Mouse (Mus musculus): Measurements from ENCODE around the gene Acot2. TPM values are rescaled to one million over a fixed set of nuclear protein-coding genes. Genes with fewer than 3 reads are reported as not detected.
"Not testable (repeated sequence)": the region's sequence is repeated elsewhere in the genome, so short reads cannot be mapped to it uniquely, and the experiment has no call there.

Acot2 gene
- polyA plus RNA-seq, 1 experiment from 2014 or later = 75.6 TPM

DNA sequence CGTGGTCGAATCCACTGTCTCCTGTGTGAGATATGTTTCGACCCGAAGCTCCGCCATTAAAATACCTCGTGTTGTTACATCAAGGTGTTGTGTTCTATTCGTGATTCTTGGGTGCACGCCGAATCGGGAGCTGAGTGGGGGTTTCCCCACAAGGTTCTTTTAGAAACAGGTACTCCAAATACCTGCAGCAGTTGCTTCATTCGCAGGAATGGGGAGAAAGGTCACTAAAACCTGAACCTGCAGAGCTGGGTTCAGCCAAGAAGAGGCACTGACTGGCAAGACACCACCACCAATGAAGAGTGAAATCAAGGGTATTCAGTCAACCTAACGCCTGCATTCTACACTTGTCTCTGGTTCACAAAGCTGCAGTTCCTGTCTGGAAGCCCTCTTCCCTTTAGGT, 20.6 kb downstream of the Acot2 start:
- Histone ChIP-seq H3K36me3 (ENCODE audit: control insufficient read depth, insufficient read depth) (no peaks in the 10 kb centered on the region), H3K9ac (ENCODE audit: low read length) (no peak overlapping the region), H3K4me1 (ENCODE audit: control insufficient read depth, insufficient read depth, low read length) (peaks cover 14% of the 10 kb centered on the region), H3K4me2 (ENCODE audit: low read depth, low read length) (no peak overlapping the region), H3K27me3 (ENCODE audit: control insufficient read depth, insufficient read depth, low read length) (no peaks in the 10 kb centered on the region), H3K9me3 (replicated peaks; ENCODE audit: control insufficient read depth, low read length) (no peaks in the 10 kb centered on the region), H3K27ac (ENCODE audit: low read length) (peak overlapping the region; percentile 4; the same call in 1 of the 2 replicates), H3K4me3 (ENCODE audit: low read length) (no peak overlapping the region)
- WGBS = 85% methylated on average over 12 of the region's 12 CpGs
- ATAC-seq (replicated peaks; ENCODE audit: extremely low read depth, insufficient read depth, low FRiP score) = no peak

DNA sequence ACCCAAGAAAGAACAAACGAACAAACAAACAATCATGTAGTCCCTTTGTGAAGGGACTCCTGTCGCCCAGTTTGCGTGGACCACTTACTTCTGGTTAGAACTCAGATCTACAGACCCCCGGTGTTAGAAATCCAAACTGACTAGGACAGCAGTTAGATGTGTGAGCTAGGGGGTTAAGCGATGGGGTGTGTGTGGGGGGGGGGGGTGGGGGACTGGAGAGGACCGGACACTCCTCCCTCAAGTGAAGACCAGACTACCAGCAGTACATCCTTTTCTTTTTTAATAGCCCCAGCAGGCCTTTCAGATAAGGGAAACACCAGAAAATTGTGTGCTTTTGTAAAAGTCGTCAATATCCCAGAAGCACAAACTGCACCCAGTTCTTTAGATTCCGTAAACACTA, 21.1 kb downstream of the Acot2 start:
- Histone ChIP-seq H3K9ac (ENCODE audit: low read length) (peak overlapping the region; percentile 73), H3K4me2 (ENCODE audit: low read depth, low read length) (peak overlapping the region; percentile 66), H3K27me3 (ENCODE audit: control insufficient read depth, insufficient read depth, low read length) (no peaks in the 10 kb centered on the region), H3K4me1 (ENCODE audit: control insufficient read depth, insufficient read depth, low read length) (peaks cover 14% of the 10 kb centered on the region), H3K36me3 (ENCODE audit: control insufficient read depth, insufficient read depth) (no peaks in the 10 kb centered on the region), H3K27ac (ENCODE audit: low read length) (peak overlapping the region; percentile 61), H3K9me3 (replicated peaks; ENCODE audit: control insufficient read depth, low read length) (no peaks in the 10 kb centered on the region), H3K4me3 (ENCODE audit: low read length) (peak overlapping the region; percentile 58; the same call in 1 of the 2 replicates)
- ATAC-seq (replicated peaks; ENCODE audit: extremely low read depth, insufficient read depth, low FRiP score) = no peak
- 60% methylated on average over 8 of the region's 8 CpGs for WGBS

DNA sequence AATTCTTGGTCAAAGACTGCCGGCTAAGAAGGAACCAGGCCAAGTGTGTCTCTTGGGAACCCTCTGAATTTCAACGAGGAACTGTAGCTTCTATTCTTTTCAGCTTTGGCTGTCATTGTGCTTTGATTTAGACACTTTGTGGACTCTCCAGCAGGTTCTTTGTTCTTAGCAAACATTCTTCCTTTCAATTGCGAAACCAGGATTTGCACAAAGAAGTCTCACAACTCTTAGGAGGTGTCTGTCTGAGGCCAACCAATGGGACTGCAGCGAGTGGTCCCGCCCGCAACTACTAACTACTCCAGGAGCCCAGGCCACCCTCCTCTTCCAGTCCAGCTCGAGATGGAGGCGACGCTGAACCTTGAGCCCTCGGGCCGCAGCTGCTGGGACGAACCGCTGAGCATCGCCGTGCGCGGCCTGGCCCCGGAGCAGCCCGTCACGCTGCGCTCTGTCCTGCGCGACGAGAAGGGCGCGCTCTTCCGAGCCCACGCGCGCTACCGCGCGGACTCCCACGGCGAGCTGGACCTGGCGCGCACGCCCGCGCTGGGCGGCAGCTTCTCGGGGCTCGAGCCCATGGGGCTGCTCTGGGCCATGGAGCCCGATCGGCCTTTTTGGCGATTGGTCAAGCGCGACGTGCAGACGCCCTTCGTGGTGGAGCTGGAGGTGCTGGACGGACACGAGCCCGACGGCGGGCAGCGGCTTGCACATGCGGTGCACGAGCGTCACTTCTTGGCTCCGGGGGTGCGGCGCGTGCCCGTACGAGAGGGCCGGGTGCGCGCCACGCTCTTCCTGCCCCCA, 21.7 kb downstream of the Acot2 start, which contains the start of gene Acot1:
TSS of gene Acot1 (plus strand) at position 320 of the 795 bp plus-strand sequence.
- Histone ChIP-seq H3K4me2 (ENCODE audit: low read depth, low read length) (peak within 1 kb of the TSS; percentile 66), H3K27ac (ENCODE audit: low read length) (peak within 1 kb of the TSS; percentile 61), H3K4me1 (ENCODE audit: control insufficient read depth, insufficient read depth, low read length) (peaks cover 14% of the 10 kb centered on the region), H3K4me3 (ENCODE audit: low read length) (peak within 1 kb of the TSS; percentile 58), H3K9ac (ENCODE audit: low read length) (peak within 1 kb of the TSS; percentile 73)
- under 1% methylated on average over 51 of the region's 70 CpGs for WGBS
- H3K27me3 ChIP-seq (ENCODE audit: control insufficient read depth, insufficient read depth, low read length); H3K9me3 ChIP-seq (replicated peaks; ENCODE audit: control insufficient read depth, low read length); H3K36me3 ChIP-seq (ENCODE audit: control insufficient read depth, insufficient read depth): not testable (repeated sequence)
- peak; percentile 92 for ATAC-seq (replicated peaks; ENCODE audit: extremely low read depth, insufficient read depth, low FRiP score)

DNA sequence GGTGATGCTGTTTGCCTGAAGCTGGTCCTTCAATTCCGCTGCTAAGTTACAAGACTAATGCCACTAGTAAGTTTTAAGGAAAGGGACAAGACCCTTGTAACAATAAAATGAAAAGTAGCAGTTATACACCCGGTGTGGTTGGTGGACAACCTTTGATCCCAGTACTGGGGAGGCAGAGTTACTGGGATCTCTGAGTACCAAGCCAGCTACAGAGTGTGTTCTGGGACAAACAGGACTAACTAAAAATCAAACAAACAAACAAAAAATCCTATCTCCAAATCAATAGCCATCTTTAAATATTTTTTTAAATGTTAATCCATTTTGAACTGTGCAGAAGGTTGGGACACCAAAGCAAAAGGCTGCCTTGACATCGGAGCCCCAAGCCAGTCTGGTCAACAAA, 22.5 kb downstream of the Acot2 start:
- Histone ChIP-seq H3K27ac (ENCODE audit: low read length) (no peak overlapping the region), H3K4me3 (ENCODE audit: low read length) (peak overlapping the region; percentile 58), H3K27me3 (ENCODE audit: control insufficient read depth, insufficient read depth, low read length) (no peaks in the 10 kb centered on the region), H3K4me2 (ENCODE audit: low read depth, low read length) (peak overlapping the region; percentile 66), H3K4me1 (ENCODE audit: control insufficient read depth, insufficient read depth, low read length) (peaks cover 14% of the 10 kb centered on the region), H3K9ac (ENCODE audit: low read length) (no peak overlapping the region; the same call in 1 of the 2 replicates), H3K9me3 (replicated peaks; ENCODE audit: control insufficient read depth, low read length) (no peaks in the 10 kb centered on the region), H3K36me3 (ENCODE audit: control insufficient read depth, insufficient read depth) (0 out of 2 replicates have a peak, but pooled peaks cover 3% of the 10 kb centered on the region)
- 87% methylated on average over 3 of the region's 3 CpGs for WGBS
- ATAC-seq (replicated peaks; ENCODE audit: extremely low read depth, insufficient read depth, low FRiP score) = no peak

DNA sequence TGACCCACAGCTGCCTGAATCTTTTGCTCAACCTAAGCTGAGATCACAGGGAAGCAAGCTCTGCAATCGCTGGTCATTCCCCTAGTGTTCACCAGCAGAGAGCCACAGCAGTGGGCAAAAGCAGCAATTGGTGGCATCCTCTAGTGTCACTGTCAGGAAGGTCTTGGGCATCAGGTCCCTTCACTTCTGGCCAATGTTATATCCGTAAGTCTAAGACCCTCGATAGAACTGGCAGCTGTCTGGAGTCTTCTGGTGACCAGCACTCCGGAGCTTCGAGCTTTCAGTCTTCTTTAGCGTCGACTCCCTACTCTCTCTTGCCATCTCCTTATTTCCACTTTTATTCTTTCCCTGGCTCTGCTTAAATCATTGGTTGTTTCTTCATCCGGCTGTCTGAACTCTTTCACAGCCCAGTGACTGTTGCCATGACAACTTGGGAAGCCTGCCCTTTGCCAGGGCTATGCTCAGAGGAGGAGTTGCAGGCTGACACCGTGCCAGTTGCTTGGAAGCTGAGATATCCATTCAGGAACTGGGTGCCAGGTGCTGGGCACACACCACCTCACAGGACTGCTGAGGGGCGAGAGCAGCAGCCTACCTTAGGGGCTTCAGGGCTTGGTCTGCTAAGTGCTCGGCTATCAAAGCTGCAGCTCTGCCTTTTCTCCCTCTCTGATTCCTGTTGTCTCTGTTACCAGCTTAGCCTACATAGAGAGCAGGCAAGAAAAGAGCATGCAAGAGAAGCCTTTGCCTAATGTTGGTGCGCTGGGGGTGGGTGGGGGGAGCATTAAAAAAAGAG, 23.8 kb downstream of the Acot2 start:
- Histone ChIP-seq H3K4me2 (ENCODE audit: low read depth, low read length) (peak overlapping the region; percentile 27; the same call in 1 of the 2 replicates), H3K27ac (ENCODE audit: low read length) (no peak overlapping the region), H3K36me3 (ENCODE audit: control insufficient read depth, insufficient read depth) (0 out of 2 replicates have a peak, but pooled peaks cover 3% of the 10 kb centered on the region), H3K4me3 (ENCODE audit: low read length) (0 out of 2 replicates have a peak overlapping the region, but pooled peaks have one; percentile 7), H3K9me3 (replicated peaks; ENCODE audit: control insufficient read depth, low read length) (no peaks in the 10 kb centered on the region), H3K27me3 (ENCODE audit: control insufficient read depth, insufficient read depth, low read length) (no peaks in the 10 kb centered on the region), H3K4me1 (ENCODE audit: control insufficient read depth, insufficient read depth, low read length) (peaks cover 14% of the 10 kb centered on the region), H3K9ac (ENCODE audit: low read length) (no peak overlapping the region)
- peak; percentile 42; the same call in 1 of the 2 replicates for ATAC-seq (replicated peaks; ENCODE audit: extremely low read depth, insufficient read depth, low FRiP score)
- WGBS = 54% methylated on average over 12 of the region's 12 CpGs

DNA sequence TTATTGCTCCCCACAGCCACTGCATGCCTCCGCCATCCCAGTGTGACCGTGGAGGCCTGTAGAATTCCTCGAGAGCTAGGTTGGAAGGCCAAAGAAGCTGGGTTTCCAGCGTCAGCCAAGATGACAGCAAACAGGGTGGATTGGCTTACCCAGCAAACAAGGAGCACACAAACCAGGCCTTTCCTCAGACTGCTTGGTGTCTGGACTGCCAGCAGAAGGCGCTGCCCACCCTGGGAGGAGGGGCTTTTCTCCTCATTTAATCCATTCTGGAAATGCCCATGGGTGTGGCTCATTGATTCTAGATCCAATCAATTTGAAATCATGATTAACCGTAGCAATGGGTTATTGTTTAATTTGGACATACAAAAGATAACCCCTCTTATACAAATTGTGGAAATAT, 25.5 kb downstream of the Acot2 start:
- WGBS = 67% methylated on average over 6 of the region's 6 CpGs
- no peak overlapping the region for H3K4me2 ChIP-seq (ENCODE audit: low read depth, low read length)
- ATAC-seq (replicated peaks; ENCODE audit: extremely low read depth, insufficient read depth, low FRiP score) = no peak

DNA sequence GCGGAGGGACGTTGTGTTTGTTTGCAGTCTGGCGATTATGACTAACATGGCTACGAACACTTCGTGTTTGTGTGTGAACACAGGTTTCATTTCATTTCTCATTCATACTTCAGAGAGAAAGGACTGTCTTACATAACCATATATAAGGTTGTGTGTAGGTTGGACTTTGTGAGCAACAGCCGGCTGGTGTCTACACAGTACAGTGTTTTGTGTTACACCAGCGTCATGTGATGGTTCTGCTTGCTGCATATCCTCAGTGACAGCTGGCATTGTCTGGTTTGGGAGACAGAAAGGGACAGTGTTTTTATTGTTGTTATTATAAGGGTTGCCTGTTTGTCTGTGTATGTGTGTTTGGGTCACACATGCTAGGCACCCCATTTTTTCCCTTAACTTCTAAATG, 26.0 kb downstream of the Acot2 start:
- Histone ChIP-seq H3K4me3 (ENCODE audit: low read length) (no peak overlapping the region), H3K9ac (ENCODE audit: low read length) (no peak overlapping the region), H3K27ac (ENCODE audit: low read length) (no peak overlapping the region), H3K9me3 (replicated peaks; ENCODE audit: control insufficient read depth, low read length) (no peaks in the 10 kb centered on the region), H3K4me2 (ENCODE audit: low read depth, low read length) (no peak overlapping the region), H3K4me1 (ENCODE audit: control insufficient read depth, insufficient read depth, low read length) (peaks cover 10% of the 10 kb centered on the region), H3K27me3 (ENCODE audit: control insufficient read depth, insufficient read depth, low read length) (no peaks in the 10 kb centered on the region), H3K36me3 (ENCODE audit: control insufficient read depth, insufficient read depth) (peaks cover 6% of the 10 kb centered on the region; the same call in 1 of the 2 replicates)
- 93% methylated on average over 7 of the region's 7 CpGs for WGBS
- ATAC-seq (replicated peaks; ENCODE audit: extremely low read depth, insufficient read depth, low FRiP score) = no peak

More for the DNA sequence above, 25.5 kb downstream of the Acot2 start:
- Histone ChIP-seq H3K9ac (ENCODE audit: low read length) (no peak overlapping the region; the same call in 1 of the 2 replicates), H3K4me3 (ENCODE audit: low read length) (no peak overlapping the region), H3K36me3 (ENCODE audit: control insufficient read depth, insufficient read depth) (peaks cover 6% of the 10 kb centered on the region; the same call in 1 of the 2 replicates), H3K4me1 (ENCODE audit: control insufficient read depth, insufficient read depth, low read length) (peaks cover 14% of the 10 kb centered on the region), H3K27ac (ENCODE audit: low read length) (no peak overlapping the region), H3K27me3 (ENCODE audit: control insufficient read depth, insufficient read depth, low read length) (no peaks in the 10 kb centered on the region), H3K9me3 (replicated peaks; ENCODE audit: control insufficient read depth, low read length) (no peaks in the 10 kb centered on the region)

DNA sequence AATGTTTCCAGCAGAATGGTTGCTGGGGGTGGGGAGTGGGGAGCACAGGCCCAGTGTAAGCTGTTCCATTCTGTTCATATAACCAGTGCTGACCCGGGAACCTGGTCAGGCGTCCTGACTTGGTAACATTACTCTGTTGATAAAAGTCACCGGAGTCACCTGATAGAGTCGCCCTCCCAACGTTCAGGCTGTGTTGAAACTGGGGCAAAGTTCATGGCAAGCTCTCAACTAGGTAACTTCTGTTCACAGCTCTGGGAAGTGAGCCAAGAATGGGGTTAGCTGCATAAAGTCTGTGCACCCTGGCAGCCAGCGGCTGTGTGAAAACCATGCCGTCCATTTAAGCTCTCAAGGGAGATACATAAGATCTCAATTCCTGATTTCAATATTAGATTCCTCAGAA, 32.9 kb downstream of the Acot2 start:
- not testable (repeated sequence) for H3K27me3 ChIP-seq (ENCODE audit: control insufficient read depth, insufficient read depth, low read length); H3K36me3 ChIP-seq (ENCODE audit: control insufficient read depth, insufficient read depth); H3K9ac ChIP-seq (ENCODE audit: low read length); H3K4me2 ChIP-seq (ENCODE audit: low read depth, low read length); H3K4me1 ChIP-seq (ENCODE audit: control insufficient read depth, insufficient read depth, low read length); H3K9me3 ChIP-seq (replicated peaks; ENCODE audit: control insufficient read depth, low read length); H3K4me3 ChIP-seq (ENCODE audit: low read length)
- peak overlapping the region; percentile 62; the same call in 1 of the 2 replicates for H3K27ac ChIP-seq (ENCODE audit: low read length)
- peak; percentile 93 for ATAC-seq (replicated peaks; ENCODE audit: extremely low read depth, insufficient read depth, low FRiP score)
- 16% methylated on average over 7 of the region's 7 CpGs for WGBS

DNA sequence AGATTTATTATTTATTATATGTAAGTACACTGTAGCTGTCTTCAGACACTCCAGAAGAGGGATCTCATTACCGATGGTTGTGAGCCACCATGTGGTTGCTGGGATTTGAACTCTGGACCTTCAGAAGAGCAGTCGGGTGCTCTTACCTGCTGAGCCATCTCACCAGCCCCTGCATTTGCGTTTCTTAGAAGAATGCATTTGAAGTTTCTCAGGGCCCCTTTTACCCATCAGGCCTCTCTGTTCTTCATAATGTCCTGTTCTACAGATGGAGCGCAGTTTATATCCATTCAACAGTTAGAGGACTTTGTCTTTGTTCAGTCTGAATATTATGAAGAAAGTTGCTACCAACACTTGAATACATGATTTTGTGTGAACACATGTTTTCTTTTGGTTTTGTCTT, 34.6 kb downstream of the Acot2 start:
- H3K36me3 ChIP-seq (ENCODE audit: control insufficient read depth, insufficient read depth); H3K27ac ChIP-seq (ENCODE audit: low read length); H3K4me3 ChIP-seq (ENCODE audit: low read length); H3K9ac ChIP-seq (ENCODE audit: low read length); H3K4me1 ChIP-seq (ENCODE audit: control insufficient read depth, insufficient read depth, low read length); H3K4me2 ChIP-seq (ENCODE audit: low read depth, low read length); H3K27me3 ChIP-seq (ENCODE audit: control insufficient read depth, insufficient read depth, low read length); ATAC-seq (replicated peaks; ENCODE audit: extremely low read depth, insufficient read depth, low FRiP score); H3K9me3 ChIP-seq (replicated peaks; ENCODE audit: control insufficient read depth, low read length): not testable (repeated sequence)
- WGBS = 90% methylated on average over 4 of the region's 4 CpGs

Measured in heart, embryonic 16.5 days (tissue).